Mouse (Mus musculus): Measurements from ENCODE around the gene Cnpy2.

The Cnpy2 gene

DNA sequence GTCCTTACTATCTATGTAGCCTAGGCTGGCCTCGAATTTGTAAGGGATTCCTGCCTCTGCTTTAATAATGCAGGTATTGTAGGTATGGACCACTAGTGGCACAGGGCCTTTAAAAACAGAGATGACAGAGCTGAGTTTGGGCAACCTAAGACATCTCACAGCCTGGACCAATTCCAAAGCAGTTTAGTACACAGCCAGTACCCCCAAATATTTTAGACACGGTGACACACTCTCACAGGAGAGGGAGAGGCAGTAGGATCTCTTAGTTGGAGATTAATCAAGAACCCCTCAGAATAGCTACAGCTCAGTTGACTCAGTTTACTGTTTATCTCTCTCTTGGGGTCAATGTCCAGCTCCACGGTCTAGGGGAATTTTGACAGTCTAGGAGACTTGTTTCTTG is 19.9 kb upstream of the Cnpy2 start:
- POLR2A ChIA-PET: interaction anchor here in 3 of 4 experiments (0.6 to 4.5 kb wide), 43 partner anchors 10 to 640 kb away, joined by 3 to 113 read pairs (median 8); partner anchors contain the start of genes Zc3h10 (in 3 of the 3), Cnpy2 (in 2 of the 3), Nabp2 (in 2 of the 3) and Rnf41 (in 2 of the 3)
- CTCF ChIA-PET: interaction anchor here in 2 of 4 experiments (0.6 to 2.1 kb wide), 5 partner anchors 19 to 56 kb away, joined by 3 to 9 read pairs (median 5); partner anchors contain the start of gene Cnpy2 (in 1 of the 2)

DNA sequence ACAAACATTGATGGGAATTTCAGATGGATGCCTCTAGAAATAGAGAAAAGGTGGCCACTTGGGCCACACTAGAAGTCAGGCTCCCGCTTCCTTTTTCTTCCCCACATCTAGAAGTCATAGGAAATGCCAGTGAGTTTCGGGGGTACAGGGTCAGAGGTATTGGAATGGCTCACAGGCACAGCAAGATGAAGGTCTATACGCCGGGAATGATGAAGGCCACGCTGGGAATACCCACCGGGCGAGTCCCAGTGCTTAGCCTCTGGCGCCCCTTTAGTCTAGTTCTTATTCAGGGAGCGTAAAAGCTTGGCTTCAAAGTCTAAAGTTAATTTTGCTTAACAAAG is 19.5 kb upstream of the Cnpy2 start:
- POLR2A ChIA-PET: interaction anchor here (0.5 to 4.5 kb wide), 127 partner anchors 8 to 681 kb away, joined by 3 to 113 read pairs (median 5); partner anchors contain the start of genes Cnpy2 (in 4 of the 4), Coq10a (in 3 of the 4), Esyt1 (in 3 of the 4) and Gls2 (in 3 of the 4)
- CTCF ChIA-PET: interaction anchor here (0.6 to 2.1 kb wide), 13 partner anchors 9 to 288 kb away, joined by 3 to 12 read pairs (median 5); partner anchors contain the start of genes Cnpy2 (in 1 of the 4), Esyt1 (in 1 of the 4) and Stat2 (in 1 of the 4)

DNA sequence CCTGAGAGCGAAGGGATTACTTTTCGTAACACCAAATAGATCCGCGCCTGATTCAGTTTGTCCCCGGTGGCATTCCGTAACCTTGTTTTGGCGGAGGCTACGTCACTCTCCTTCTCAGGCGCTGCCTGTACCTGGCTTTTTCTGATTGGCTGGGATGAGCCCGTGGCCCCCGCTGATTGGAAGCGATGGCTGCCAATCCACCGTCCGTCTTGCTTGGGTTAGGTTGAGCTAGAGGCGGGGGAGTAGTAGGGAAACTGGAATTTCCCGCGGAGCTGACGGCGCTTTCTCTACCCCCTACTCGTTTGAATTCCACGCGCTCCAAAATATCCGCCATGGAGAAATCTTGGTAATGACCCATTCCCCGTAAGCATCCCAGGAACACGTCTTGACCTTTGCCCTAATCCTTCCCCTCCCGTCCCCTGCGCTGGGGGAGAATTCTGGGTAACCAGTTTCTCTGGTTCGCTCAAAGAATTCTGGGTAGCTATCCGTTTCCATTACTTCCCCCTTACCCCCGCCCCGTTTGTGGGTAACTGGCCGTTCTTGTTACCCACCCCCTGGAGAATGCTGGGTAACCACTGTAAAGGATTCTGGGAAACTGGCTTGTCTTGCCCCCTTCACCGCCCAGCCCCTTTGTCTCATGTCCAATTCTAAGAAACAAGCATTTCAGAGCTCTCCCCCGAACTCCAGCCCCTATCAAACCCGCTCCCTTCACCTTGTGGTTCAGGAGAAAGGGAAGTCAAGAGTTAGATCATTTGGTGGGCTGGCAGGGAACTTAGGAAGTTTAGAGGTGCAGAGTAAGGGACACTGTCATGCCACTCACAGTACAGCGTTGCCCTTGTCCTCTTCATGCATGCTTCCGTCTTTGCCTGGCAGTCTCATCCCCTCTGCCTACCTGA is 18.9 kb upstream of the Cnpy2 start, which contains the start of gene Pan2:
Pan2 (plus strand) TSS at position 210 of the 896 bp plus-strand sequence.
- POLR2A ChIA-PET: interaction anchor here (0.5 to 4.5 kb wide), 155 partner anchors 9 to 682 kb away, joined by 3 to 113 read pairs (median 4); partner anchors contain the start of genes Cnpy2 (in 4 of the 4), Coq10a (in 3 of the 4), Esyt1 (in 3 of the 4) and Gls2 (in 3 of the 4)
- CTCF ChIA-PET: interaction anchor here (0.5 to 2.1 kb wide), 22 partner anchors 9 to 295 kb away, joined by 3 to 12 read pairs (median 4); partner anchors contain the start of genes Cnpy2 (in 1 of the 4), Esyt1 (in 1 of the 4), Gls2 (in 1 of the 4) and Stat2 (in 1 of the 4)

DNA sequence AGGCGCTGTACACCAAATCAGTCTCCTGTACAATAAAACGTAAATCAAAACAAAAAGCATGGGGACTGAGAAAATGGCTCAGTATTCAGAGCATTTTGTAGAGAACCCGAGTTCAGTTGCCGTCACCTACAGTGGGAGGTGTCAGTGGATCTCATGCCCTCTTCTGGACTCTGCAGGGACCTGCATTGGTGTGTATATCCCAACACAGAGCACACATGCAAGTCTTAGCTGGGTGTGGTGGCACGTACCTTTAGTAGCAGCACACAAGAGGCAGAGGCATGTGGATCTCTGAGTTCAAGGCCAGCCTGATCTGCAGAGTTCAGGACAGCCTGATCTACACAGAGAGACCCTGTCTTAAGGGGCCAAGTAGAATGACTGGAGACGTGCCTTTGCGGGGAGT is 12.6 kb upstream of the Cnpy2 start:
- CTCF ChIA-PET: interaction anchor here in 2 of 4 experiments (0.5 to 0.6 kb wide), 2 partner anchors 101 to 430 kb away, joined by 3 to 7 read pairs; no protein-coding TSS in a partner anchor
- POLR2A ChIA-PET: interaction anchor here in 2 of 4 experiments (0.5 to 2.7 kb wide), 5 partner anchors 10 to 323 kb away, joined by 3 to 14 read pairs (median 5); partner anchors contain the start of gene Cnpy2 (in 1 of the 2)

DNA sequence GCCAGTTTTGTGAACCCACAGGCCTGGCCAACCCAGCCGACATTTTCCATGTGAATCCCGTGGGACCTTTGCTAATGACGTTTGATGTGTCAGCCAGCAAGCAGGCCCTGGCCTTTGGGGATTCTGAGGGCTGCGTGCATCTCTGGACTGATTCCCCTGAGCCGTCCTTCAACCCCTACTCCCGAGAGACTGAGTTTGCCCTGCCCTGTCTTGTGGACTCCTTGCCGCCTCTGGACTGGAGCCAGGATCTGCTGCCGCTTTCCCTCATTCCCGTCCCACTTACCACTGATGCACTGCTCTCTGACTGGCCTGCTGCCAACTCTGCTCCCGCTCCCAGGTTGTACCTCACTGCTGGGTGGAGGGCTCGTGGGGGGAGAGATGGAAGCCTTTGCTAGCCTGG is 12.1 kb upstream of the Cnpy2 start:
- POLR2A ChIA-PET: interaction anchor here in 2 of 4 experiments (0.5 to 2.7 kb wide), 4 partner anchors 10 to 322 kb away, joined by 3 to 14 read pairs (median 6); partner anchors contain the start of gene Cnpy2 (in 1 of the 2)
- CTCF ChIA-PET: interaction anchor here in 1 of 4 experiments (0.5 kb wide), 1 partner anchor 100 kb away, joined by 3 read pairs; no protein-coding TSS in a partner anchor

DNA sequence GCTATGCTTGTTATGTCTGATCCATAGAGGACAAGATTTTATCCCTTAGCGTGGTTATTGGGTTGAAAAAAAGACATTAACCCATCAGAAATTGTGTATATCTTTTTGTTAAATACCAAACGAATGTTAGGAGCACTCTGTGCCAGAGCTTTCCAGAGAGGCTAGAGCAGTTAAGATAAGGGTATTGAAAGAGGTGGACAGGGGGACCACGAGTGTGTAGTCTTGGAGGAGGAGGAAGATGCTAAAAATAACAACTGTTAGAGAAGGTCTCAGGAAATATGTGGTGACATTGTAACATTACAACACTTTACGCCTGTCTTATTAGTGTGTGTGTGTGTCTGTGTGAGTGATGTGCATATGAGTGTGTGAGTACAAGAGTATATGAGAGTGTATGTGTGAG is 11.4 kb upstream of the Cnpy2 start:
- ChIA-PET POLR2A (interaction anchor here in 1 of 4 experiments (2.7 kb wide), 1 partner anchor 11 kb away, joined by 14 read pairs; the partner anchor contains the start of gene Cnpy2), CTCF (no interaction called here)

DNA sequence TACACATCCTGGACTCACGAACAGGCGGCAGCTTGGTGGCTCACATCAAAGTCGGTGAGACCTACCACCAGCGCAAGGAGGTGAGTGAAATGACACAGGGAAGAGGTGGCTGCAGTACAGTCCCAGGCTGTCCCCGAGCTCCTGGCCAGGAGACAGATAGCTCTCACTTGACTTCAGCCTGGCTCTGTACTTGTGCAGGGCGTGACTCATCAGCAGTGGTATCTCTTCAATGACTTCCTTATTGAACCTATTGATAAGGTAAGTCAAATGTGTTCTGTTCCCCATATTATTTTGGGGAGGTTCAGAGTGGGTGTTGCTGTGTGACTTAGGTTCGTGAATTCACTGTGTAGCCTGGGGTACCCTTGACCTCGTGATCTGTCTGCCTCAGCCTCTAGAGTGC is 6.7 kb upstream of the Cnpy2 start:
- ChIA-PET CTCF (interaction anchor here in 3 of 4 experiments (0.6 to 1.0 kb wide), 3 partner anchors 8 to 194 kb away, joined by 3 to 7 read pairs (median 3); no protein-coding TSS in a partner anchor), POLR2A (interaction anchor here in 3 of 4 experiments (0.6 to 4.6 kb wide), 9 partner anchors 10 to 381 kb away, joined by 3 to 28 read pairs (median 5); partner anchors contain the start of genes Pan2 (in 2 of the 3), Rab5b (in 1 of the 3) and Stat2 (in 1 of the 3))

DNA sequence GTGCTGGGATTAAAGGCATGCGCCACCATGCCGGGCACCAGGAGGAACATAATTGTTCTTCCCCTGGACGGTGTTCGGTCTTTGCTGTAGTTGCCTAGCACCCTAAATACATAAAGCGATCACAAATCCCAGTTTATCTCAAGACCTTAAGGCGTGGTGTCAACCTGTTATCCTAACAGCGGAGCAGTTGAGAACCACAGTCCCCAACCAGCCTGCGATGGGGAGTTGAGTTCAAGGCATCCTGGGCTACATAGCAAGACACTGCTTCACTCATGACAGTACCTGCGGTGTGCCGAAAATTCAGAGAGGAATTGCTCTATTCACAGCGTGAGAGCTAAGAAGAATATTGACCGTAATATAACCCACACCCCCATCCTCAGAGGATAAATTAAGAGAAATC is 618 bp upstream of the Cnpy2 start:
- CTCF ChIA-PET: interaction anchor here in 3 of 4 experiments (0.6 to 2.1 kb wide), 15 partner anchors 9 to 809 kb away, joined by 3 to 7 read pairs (median 4); partner anchors contain the start of genes Cs (in 1 of the 3), Nabp2 (in 1 of the 3), Pan2 (in 1 of the 3) and Rnf41 (in 1 of the 3)

DNA sequence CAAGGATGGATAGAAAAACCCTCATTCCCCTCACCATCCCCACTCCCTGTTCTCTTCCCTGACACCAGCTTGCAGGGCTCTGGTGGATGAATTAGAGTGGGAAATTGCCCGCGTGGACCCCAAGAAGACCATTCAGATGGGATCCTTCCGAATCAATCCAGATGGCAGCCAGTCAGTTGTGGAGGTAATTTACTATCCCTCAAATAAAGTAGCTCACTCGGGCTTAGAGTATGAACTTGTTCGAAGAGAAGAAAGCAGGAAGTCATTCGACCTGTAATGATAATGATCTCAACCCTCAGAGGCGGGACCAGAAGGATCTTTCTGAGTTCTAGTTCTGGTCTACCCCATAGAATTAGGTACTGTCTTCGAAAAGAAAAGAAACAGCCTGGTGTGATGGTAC is 1.3 kb downstream of the Cnpy2 start:
- ChIA-PET POLR2A (interaction anchor here in 3 of 4 experiments (0.6 to 12.0 kb wide), 64 partner anchors 8 to 655 kb away, joined by 3 to 252 read pairs (median 9); partner anchors contain the start of genes Coq10a (in 3 of the 3), Cs (in 3 of the 3), Pan2 (in 3 of the 3) and Spryd4 (in 3 of the 3)), CTCF (interaction anchor here in 2 of 4 experiments (1.2 to 2.1 kb wide), 5 partner anchors 11 to 681 kb away, joined by 4 to 6 read pairs (median 5); partner anchors contain the start of genes Cs (in 1 of the 2), Pan2 (in 1 of the 2) and Stat6 (in 1 of the 2))

More for the DNA sequence above, 618 bp upstream of the Cnpy2 start:
- POLR2A ChIA-PET: interaction anchor here (0.6 to 12.0 kb wide), 110 partner anchors 8 to 856 kb away, joined by 3 to 252 read pairs (median 6); partner anchors contain the start of genes Pan2 (in 4 of the 4), Coq10a (in 3 of the 4), Cs (in 3 of the 4) and Zc3h10 (in 3 of the 4)

DNA sequence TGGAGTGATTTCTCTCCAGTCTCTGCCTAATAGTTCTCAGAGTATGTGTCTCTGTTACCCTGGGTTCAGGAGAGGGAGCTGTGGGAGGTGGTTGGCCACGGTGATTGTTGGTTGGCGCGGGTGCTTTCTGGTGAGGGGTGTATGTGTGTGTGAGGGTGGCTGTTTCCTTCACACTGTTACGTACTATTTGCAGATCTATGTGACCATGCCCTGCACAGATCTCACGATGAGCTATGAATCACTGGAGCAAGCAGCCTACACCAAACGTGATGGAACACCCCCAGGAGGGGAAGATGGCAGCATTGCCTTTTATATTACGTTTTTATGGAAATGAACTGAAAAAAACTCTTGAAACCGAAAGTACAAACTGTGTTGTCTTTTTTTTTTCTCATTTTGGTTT is 4.6 kb downstream of the Cnpy2 start:
- ChIA-PET CTCF (interaction anchor here in 3 of 4 experiments (0.5 to 1.1 kb wide), 7 partner anchors 8 to 127 kb away, joined by 3 to 6 read pairs (median 3); partner anchors contain the start of gene Cs (in 1 of the 3)), POLR2A (interaction anchor here (0.5 to 12.0 kb wide), 22 partner anchors 7 to 292 kb away, joined by 3 to 252 read pairs (median 6); partner anchors contain the start of genes Pan2 (in 3 of the 4), Cs (in 2 of the 4), Atp5b (in 1 of the 4) and Gls2 (in 1 of the 4))

DNA sequence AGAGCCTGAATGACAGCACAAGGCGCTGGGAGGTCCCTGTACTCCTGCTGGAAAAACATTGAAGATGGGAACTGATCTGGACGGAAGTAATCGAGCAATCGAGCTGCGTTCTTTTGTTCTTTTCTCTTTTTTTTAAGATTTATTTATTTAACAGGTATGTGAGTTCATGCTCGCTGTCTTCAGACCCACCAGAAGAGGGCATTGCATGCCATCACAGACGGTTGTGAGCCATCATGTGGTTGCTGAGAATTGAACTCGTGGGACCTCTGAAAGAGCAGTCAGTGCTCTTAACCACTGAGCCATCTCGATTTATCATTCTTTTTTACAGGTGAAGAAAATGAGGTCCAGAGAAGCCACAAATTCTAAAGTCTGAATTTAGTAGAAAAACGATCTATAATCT is 5.4 kb downstream of the Cnpy2 start:
- ChIA-PET POLR2A (interaction anchor here in 3 of 4 experiments (0.7 to 12.0 kb wide), 8 partner anchors 10 to 257 kb away, joined by 3 to 252 read pairs (median 3); partner anchors contain the start of genes Coq10a (in 1 of the 3), Cs (in 1 of the 3) and Pan2 (in 1 of the 3)), CTCF (interaction anchor here in 2 of 4 experiments (0.9 to 1.5 kb wide), 5 partner anchors 9 to 84 kb away, joined by 3 to 4 read pairs (median 3); partner anchors contain the start of genes Nabp2 (in 1 of the 2) and Rnf41 (in 1 of the 2))

DNA sequence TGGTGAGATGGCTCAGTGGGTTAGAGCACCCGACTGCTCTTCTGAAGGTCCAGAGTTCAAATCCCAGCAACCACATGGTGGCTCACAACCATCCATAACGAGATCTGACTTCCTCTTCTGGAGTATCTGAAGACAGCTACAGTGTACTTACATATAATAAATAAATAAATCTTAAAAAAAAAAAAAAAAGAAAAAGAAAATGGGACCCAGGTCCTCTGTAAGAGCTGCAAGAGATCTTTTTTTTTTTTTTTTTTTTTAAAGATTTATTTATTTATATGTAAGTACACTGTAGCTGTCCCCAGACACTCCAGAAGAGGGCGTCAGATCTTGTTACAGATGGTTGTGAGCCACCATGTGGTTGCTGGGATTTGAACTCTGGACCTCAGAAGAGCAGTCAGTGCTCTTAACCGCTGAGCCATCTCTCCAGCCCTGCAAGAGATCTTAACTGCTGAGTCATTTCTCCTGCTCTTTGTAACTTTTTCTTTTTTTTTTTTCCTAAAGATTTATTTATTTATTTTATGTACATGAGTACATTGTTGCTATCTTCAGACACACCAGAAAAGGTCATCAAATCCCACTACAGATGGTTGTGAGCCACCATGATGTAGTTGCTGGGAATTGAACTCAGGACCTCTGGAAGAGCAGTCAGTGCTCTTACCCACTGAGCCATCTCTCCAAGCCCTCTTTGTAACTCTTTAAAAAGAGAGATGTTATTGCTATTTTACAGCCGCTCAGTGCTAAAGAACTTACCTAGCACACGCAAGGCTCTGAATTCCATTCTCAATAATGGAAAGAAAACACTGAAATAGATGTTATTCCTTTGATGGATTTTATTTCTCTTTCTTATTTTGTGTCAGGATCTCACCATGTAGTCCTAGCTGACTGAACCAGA is 10.3 kb downstream of the Cnpy2 start:
- ChIA-PET POLR2A (interaction anchor here in 3 of 4 experiments (0.6 to 14.1 kb wide), 11 partner anchors 8 to 1272 kb away, joined by 3 to 252 read pairs (median 4); partner anchors contain the start of genes Cnpy2 (in 3 of the 3), Esyt1 (in 1 of the 3), Nabp2 (in 1 of the 3) and Rnf41 (in 1 of the 3)), CTCF (interaction anchor here in 3 of 4 experiments (0.6 to 0.7 kb wide), 5 partner anchors 9 to 558 kb away, joined by 3 read pairs; partner anchors contain the start of gene Pa2g4 (in 1 of the 3))

DNA sequence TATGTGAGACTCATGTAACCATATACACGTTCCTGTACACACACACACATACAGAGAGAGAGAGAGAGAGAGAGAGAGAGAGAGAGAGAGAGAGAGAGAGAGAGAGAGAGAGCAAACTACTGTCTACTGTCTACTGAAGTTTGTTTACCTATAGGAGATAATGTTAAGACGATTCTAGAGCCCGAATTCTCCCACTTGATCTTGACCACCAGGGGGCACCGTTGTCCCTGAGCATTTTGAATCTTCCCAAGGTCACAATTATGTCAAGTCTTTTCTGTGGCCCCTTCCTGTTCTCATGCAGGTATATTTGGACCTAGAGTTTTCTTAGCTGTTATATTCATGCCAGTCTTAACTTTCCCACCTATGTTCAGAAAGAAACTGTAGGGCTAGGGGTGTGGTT is 13.3 kb downstream of the Cnpy2 start:
- CTCF ChIA-PET: interaction anchor here (0.5 to 1.9 kb wide), 24 partner anchors 8 to 781 kb away, joined by 3 to 8 read pairs (median 3); partner anchors contain the start of genes Cnpy2 (in 2 of the 4), Nabp2 (in 1 of the 4), Pan2 (in 1 of the 4) and Rnf41 (in 1 of the 4)
- POLR2A ChIA-PET: interaction anchor here in 3 of 4 experiments (1.0 to 14.1 kb wide), 21 partner anchors 9 to 212 kb away, joined by 3 to 252 read pairs (median 4); partner anchors contain the start of genes Cnpy2 (in 3 of the 3), Zc3h10 (in 2 of the 3), Coq10a (in 1 of the 3) and Gls2 (in 1 of the 3)

DNA sequence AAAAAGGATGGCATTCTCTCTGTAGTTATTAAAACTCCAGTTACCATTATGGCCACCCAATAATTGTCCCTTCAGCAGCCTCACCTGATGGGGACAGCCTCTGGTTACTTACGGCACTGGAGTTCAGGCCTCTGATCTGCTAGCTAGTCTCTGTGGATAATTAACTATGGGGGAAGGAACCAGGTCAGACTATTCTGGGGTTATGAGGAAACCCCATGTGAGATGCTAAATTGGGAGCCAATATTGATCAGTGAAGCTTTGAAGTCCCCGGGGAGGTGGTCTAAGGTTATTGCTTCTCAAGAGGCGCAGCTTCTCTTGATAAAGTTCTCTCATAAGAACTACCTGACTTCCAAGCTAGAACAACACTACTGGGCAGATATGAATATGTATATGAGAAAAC is 13.9 kb downstream of the Cnpy2 start:
- CTCF ChIA-PET: interaction anchor here in 3 of 4 experiments (0.6 to 1.3 kb wide), 6 partner anchors 8 to 75 kb away, joined by 3 to 5 read pairs (median 3); partner anchors contain the start of genes Cnpy2 (in 1 of the 3), Nabp2 (in 1 of the 3) and Rnf41 (in 1 of the 3)

DNA sequence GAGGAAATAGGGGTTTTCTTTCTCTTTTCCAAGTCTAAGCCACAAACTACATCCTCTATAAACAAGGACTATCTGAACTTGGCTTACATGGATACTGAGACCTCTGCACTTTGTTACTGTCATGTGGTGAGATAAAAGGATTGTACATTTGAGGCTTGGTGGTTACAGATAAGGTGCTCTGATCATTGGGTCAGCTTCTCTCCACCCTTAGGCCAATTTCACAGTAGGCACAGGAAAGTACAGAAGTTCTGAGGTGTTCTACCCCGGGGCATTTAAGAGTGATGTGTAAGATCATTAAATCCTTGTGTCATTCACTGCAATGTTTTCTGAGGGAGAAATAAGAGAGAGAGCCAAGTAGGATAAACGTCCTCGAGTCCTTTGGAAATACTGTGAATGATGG is 14.3 kb downstream of the Cnpy2 start:
- ChIA-PET CTCF (interaction anchor here in 2 of 4 experiments (0.8 to 1.2 kb wide), 4 partner anchors 9 to 75 kb away, joined by 3 read pairs; partner anchors contain the start of genes Nabp2 (in 1 of the 2) and Rnf41 (in 1 of the 2)), POLR2A (interaction anchor here (0.6 to 14.1 kb wide), 28 partner anchors 8 to 302 kb away, joined by 3 to 252 read pairs (median 4); partner anchors contain the start of genes Cnpy2 (in 3 of the 4), Pan2 (in 2 of the 4), Zc3h10 (in 2 of the 4) and Gls2 (in 1 of the 4))

More for the DNA sequence above, 13.9 kb downstream of the Cnpy2 start:
- POLR2A ChIA-PET: interaction anchor here in 3 of 4 experiments (0.6 to 14.1 kb wide), 20 partner anchors 11 to 212 kb away, joined by 3 to 252 read pairs (median 4); partner anchors contain the start of genes Cnpy2 (in 3 of the 3), Pan2 (in 2 of the 3), Zc3h10 (in 2 of the 3) and Coq10a (in 1 of the 3)
